Mouse (Mus musculus) retina, adult 2 months (tissue): ENCODE data around the gene Wnk3.
A peak's percentile ranks its signal among the peaks of the same experiment; 100 is the strongest.
"Not testable (repeated sequence)": the region's sequence is repeated elsewhere in the genome, so short reads cannot be mapped to it uniquely, and the experiment has no call there.

Experiments used
- DNase-seq: peaks from one replicate; pipeline ENCODE4 v3.0.0-alpha.2; 2012; ENCODE audit warnings: low read depth, low spot score

The Wnk3 gene

DNA sequence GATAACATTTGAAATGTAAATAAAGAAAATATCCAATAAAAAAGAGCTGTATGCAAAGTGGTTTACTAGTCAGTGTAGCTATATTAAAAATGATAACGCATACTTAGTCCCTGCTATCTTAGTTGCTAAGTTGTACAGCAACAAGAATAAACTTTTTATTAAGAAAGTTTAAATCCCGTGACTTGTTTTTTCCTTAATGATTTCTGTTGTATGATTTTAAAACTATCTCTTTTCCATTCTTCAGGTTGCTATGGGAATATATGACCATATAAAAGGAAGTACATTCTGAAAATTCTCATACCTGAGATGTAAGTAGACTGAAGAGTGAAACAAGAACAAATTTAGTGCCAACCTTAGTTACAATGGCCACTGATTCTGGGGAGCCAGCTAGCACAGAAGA lies at the start of gene Wnk3:
Gene Wnk3, plus strand, starts transcription at position 301 of the 400 bp plus-strand sequence.
- DNase-seq = no peak

DNA sequence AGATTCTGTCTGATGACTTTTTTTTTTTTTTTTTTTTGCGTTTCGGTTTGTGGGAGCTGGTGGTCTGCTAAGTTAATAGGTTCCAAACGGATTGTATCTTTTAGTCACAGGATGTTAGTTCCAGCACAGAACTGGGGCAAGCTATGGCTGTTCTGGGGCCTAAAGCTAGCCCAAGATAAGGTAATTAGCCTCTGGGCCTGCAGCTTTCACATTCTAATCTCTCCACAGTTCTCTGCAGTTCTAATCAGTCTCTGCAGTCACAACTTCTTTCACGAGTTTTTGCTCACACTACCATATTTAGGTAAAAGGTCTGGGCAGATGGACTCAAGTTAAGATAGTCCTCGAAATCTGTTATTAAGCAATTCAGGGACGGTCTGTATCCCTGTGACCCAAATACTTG lies 39.5 kb upstream of the Wnk3 start:
- no peak for DNase-seq

DNA sequence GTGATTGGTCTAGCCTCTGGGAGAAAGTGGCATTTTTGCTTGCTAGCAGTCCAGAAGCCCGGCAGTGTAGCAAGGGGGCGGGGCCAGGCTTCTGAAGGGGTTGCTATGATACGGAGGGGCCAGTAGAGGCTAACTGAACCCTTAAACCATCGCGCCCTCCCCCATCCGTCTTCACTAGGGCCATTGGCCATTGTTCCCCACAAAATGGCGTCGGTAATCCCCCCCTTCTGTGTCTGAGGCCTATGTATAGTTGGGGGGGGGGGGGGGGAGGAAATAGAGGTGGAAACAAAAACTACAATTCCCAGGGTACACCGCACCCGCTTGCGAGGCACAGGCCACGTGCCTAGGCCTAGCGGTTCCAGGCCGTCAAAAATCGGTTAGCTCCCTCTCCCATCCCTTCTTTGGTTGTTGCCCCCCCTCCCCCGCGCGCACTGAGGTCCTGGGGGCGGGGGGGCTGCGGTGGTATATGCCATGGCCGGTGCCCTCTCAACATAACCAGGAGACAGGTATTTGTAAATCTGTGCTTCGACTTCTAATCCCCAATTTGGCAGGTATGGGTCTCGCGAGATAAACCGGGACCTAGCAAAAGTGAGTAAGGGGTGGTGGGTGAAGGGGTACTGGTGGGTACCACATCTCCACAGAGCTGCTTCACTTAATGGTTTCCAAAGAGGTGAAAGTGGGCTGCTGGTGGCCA lies 29.3 kb upstream of the Wnk3 start:
- DNase-seq = peak; percentile 25

DNA sequence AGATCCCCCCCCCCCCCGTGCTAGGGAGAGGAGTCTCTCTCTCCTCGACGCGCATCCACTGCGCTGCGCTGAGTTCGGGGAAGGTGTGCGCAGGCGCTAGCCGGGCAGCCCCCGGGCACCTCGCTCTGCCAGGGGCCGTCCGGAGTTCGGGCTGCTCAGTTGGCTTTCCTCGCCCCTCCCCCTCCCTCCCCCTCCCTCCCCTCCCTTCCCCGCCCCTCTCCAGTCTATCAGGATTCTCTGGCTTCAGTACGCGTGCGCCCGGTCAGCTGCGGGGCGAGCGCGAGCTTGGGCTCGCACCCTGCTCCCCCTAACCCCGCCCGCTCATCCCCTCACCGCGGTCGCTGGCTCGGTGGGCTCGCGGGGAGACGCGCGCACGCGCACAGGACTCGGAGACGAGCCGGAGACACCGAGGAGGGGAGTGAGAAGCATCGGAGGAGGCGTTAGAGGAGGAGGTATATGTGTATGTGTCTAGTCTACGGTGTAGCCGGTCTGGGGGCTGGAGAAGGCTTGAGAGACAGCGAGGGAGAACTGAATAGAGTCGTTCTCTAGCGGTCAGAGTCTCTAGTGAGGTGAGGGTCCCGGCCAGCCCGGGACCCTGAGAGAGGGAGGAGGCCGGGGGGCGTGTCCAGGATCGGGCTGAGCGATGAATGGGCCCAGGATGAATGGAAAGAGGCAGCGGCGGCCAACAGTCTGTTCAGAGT lies 28.5 kb upstream of the Wnk3 start:
- peak; percentile 23 for DNase-seq

DNA sequence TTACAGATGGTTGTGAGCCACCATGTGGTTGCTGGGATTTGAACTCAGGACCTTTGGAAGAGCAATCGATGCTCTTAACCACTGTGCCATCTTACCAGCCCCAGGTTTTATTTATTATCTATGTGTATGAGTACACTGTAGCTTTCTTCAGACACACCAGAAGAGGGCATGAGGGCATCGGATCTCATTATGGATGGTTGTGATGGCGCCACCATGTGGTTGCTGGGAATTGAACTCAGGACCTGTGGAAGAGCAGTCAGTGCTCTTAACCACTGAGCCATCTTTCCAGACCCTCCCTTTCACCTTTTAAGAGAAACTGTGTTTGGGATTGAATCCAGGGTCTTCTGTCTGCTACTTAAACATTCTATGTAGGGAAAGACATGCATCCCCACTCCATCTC lies 24.7 kb upstream of the Wnk3 start:
- DNase-seq = not testable (repeated sequence)

DNA sequence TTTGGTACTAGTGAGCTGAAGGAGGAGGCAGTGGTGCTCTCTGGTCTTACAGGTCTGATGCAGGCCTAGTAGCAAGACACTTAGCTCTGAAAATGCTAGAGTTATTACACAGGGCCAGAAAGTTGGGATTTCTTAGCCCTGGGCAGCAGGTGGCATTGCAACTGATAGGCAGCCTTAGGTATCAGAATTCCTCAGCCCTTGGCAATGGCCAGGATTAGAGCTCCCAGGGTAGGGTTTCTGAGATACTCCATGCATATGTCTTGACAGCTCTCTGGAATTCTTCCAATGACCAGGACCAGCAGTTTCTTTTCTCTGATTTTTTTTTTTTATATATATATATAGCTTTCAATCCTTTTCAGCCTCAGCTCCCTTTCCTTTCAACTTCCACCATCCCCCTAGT lies 100.5 kb downstream of the Wnk3 start:
- DNase-seq = no peak

DNA sequence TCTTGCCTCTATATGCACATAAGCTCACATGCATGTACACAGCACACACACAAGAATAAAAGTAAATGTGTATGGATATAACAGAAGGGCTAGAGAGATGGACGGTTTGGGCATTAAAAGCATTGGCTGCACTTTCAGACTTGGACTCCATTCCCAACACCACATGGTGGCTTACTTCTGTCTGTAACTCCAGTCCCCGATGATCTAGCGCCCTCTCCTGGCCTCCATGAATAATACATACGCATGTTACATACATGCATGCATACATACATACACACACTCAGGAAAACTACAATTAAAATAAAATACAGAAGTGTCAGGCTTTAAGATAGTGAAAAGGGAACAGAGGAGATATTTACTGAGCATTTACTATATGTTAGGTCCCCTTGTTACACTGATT lies 115.9 kb downstream of the Wnk3 start:
- no peak for DNase-seq

DNA sequence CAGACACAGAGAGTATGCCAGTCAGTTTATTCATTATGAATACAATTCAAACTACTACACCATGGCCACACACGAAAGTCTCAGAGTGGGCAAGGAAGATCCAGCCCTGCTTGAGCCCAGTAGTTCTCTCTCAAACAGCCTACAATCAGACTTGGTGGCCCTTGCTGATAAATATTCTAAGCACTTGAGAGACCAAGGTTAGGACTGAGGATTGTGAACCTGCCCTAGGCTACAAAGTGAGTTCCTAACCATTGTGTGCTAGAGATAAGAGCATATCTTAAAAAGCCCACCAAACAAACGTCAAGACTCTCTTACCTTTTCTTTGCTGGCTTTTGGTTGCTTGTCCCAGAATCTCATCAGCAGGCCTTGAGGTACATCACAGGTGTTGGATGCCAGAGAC lies 135.7 kb downstream of the Wnk3 start:
- no peak for DNase-seq

DNA sequence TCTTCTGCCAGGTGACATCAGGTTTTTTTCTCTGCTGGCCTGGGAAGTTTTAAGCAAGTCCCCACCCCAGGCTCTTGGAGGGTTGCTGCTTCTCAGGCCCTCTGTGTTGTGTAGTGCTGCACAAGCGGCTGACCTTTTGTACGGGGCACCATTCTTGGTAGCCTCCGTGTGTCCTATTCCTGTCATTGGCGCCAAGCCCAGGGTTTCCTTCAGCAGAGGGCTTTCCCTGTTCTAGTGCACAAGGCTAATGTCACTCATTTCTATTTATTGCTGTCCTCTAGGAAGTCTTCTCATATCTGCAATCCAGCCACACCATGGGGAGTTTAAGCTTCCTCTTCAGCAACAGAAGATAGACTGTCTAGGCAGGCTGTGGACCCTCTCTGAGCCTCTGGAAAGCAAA lies 139.9 kb downstream of the Wnk3 start:
- DNase-seq = no peak

DNA sequence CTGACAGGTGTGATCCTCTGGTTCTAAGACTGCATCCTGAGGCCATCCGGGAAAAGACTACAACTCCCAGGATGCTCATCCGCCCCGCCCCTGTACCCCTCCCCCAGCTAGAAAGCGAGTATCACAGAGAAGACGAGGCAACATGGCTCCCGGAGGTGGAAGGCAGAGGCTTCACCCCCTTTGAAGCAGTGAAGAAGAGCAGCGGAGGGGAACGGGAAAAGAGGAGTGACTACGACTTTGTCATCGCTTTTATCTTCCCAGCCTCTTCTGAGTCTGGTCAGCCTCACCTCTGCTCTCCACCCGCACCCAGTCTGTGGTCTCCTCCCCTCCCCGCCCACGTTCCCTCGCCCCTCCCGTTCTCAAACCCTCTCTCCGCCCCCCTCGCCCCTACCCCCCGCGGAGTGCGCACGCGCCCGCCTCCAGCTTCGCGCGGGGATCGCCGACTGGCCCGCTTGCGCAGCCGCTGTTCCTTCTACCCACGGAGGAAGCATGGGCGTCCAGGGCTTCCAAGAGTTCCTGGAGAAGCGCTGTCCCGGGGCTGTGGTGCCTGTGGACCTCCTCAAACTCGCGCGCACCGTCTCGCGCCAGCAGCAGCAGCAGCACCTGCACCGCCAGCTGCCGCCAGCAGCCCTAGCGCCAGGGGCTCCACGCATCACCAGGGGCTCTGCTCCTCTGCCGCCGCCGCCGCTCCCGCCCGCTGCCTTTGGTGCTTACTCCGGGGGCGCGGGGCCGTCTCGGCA lies 146.1 kb downstream of the Wnk3 start, which contains the start of gene Fam120c:
Gene Fam120c, plus strand, starts transcription at position 415 of the 740 bp plus-strand sequence.
- DNase-seq = peak; percentile 72

DNA sequence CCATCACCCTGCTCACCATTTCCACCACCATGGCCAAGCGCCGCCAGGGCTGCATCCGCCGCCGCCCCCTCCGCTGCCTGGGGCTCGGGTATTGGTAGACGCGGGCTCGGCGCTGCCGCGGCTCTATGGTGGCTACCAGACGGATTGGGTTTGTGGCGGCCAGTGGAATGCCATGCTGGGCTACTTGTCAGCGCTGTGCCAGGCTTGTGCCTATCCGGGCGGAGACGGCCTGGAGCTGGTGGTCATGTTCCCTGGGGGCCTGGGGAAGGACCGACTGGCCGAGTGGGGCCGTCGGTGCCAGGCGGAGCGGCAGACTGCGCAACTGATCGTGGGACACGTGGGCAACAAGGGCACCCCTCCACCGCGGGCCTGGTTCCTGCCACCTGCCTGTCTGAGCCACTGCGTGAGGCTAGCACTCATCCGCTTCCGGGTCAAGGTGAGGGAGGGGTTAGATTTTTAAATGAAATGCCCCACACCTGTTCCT lies 146.7 kb downstream of the Wnk3 start:
- no peak for DNase-seq

DNA sequence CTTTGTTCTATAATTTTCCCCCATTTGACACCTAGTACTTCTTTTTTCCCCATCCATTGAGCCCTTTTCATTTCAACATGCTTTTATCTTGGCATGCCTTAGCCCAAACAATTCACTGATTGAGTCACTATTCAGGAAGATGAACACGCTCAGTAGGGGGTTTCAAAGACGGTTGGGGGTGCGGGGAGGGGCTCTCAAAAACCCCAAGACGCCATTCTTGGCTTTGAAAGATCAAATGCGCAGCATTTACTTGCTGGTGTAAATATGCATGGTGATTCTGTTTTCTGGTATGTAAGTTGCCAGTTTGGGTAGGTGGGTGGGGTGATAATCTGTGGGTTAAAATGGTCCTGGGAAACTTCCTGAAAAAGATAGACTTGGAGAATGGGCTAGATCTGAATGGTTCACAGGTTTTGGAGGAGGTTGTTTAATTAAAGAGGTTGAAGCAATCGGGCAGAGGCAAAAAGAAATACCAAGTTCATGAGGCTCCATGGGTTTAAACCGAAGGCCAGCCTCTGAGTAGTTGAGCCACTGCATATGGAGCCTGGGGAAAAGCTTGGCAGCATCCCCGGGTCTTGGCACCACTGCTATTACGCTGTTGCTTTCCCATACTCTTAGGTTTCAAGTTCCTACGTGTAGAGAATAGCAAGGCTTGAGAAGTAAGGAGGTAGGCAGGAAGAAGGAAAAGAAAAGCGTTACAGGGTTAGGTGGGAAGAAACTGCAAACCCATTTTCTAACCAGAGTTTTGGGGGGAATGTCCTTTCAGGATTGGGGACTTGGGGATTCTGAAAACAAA lies 147.7 kb downstream of the Wnk3 start:
- no peak for DNase-seq

DNA sequence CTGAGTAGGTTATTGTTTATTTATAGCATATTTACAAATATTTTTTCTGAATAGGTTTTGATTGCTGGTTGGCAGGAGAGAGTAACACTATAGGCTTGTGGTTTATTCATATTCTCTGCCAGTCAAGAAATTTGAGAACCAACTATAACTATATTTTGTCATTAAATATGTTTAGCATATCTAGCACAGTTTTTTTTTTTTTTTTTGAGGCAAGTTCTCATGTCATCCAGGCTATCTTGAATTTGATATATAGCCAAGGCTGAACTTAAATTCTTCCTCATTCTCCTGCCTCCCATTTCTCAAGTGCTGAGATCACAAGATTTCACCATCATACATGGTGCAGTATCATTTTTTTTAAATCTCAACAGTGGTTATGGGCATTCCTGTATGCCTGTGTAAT lies 149.4 kb downstream of the Wnk3 start:
- DNase-seq = no peak

DNA sequence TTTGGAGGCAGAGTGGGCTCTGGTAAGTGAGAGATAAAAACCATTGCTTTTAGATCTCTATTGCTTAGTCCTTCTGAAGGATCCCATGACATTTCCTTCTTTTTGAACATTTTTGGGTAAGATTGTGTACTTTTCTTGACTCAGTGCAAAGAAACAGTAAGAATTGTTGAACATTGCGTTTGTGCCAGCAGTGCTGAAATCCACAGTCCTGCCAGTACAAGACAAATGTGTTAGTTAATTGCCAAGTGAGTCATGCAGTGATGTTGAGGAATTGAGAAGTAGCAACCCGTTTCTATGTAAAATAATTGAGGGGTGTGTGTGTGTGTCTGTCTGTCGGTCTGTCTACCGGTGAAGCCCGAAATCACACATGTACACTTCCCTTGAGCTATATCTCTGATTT lies 151.4 kb downstream of the Wnk3 start:
- no peak for DNase-seq
